Mouse (Mus musculus) adrenal gland, adult 18-20 months (tissue): Measurements from ENCODE around the gene Mrpl38. TPM values are rescaled to one million over a fixed set of nuclear protein-coding genes. Genes with fewer than 3 reads are reported as not detected.

Source experiments
- DNase-seq, 2 experiments: peaks; one replicate each; pipeline ENCODE4 v3.0.0; 2021 to 2022; ENCODE audit warnings: low spot score in 2 of 2
- total RNA-seq, 2 experiments: library from RNA; stranded (reverse); gene quantifications; 1 replicate in 1 of 2; 2 replicates in 1 of 2; pipeline ENCODE4 v1.2.3; 2021

Mrpl38 gene
- total RNA-seq, 2 experiments from 2014 or later = 106 to 115 TPM

DNA sequence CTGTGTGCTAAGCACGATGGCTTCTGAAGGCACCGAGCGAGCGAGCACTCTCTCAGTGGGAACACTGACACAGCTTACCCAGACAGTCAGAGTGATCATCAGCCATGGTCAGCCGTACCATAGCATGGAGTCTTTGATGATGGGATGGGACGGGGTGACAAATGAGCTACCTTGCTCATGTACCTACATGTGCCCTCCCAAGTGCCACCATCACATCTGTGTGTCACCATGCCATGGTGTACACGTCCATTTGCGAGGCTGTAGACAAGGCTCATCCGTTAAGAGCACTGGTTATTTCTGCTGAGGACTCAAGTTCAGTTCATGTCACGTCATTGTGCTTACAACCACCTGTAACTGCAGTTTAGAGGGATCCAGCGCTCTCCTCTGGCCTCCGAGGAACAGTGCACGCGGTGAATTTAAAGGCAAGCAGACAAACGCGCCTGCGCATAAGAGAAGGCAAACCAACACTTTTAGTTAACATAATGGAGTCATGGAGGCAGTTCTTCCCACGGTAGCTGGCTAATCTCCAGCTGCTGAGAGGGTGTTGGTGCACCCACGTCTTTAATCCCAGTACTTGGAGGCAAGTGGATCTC is 27.0 kb downstream of the Mrpl38 start:
- DNase-seq = no peak

DNA sequence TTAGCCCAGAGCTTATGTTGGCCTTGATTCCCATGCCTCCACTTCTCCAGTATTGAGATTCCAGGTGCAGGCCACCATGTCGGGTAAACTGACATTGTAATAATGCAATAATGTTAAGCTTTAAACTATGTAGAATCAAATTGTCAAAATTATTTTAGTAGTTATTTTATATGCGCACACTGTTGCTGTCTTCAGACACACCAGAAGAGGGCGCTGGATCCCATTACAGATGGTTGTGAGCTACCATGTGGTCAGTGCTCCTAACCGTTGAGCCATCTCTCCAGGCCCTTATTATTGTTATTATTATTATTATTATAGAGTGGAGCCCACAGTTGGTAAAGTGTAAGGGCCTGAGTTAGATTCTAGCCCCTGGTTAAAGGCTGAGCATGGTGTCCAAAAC is 27.6 kb downstream of the Mrpl38 start:
- DNase-seq = no peak

DNA sequence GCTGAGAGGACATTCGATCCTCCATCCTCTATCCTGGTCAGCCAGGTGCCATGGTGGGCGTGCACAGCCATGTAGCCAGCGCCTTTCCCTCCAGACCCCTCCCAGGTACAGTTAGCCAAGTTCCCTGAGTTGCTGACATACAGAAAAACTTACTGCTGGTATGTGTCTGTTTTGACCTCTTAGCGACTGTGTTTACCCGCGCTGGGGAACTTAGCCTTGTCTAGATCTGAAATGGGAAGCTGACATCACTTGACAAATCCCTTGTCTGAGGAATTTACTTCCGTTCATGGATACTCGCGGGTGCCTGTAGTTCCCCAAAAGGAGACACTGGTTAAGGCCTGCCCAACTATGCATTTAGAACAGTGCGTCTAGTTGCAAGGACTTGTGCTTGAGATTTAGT is 28.1 kb downstream of the Mrpl38 start:
- DNase-seq = no peak

DNA sequence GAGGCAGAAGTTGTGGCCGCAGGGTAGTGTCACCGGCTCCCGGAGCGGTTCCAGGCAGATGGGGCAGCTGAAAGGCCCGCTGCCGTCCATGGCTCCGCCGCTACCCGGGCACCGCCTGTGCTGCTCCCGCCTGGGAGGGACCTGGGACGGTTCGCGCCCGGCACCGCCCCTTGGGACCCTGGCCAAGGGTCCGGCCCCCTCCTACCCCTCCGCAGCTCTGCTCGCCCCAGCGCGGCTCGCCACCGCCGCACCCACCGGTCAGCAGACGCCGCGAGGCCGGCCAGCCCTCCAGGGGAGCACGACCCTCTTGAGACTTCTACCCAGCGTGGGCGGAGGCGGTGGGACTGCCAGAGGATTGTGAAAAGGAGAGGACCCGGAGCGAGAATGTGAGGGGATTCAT is 28.5 kb downstream of the Mrpl38 start:
- peak; percentile 67 to 80 for DNase-seq

DNA sequence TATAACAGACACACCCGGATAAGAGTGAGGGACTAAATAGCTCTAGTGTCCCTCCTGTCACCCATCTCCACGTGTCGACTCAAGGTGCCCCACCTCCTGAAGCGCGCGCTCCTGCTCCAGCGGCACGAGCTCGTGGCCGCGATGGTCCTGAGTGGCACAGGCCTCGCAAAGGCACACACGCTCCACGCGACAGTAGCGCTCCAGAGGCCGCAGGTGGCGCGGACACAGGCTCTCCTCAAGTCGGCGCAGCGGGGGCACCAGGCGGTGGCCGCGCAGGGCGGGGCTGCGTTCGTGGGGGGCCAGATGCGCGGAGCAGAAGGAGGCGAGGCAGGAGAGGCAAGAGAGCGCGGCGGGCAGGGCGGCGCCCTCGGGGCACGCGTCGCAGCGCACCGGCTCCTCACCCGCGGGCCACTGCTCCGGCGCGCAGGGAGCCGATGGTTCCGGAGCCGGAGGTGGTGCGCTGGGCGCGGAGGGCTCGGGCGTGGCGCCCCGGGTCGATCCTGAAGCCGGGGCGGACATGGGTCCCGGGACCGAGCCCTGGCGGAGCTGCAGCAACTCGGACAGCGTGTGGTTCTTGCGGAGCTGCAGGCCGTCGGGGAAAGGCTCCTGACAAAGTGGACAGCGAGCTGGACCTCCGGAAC is 29.1 kb downstream of the Mrpl38 start:
- peak in 1 of 2 experiments; percentile 49 for DNase-seq

- peak in 1 of 2 experiments; percentile 41 for DNase-seq
Observed at GRCm38 (mm10) chr11:116108464-116109137, 30.1 kb downstream of the Mrpl38 start.

- no peak for DNase-seq
Observed at GRCm38 (mm10) chr11:116107777-116108285, 30.8 kb downstream of the Mrpl38 start.

DNA sequence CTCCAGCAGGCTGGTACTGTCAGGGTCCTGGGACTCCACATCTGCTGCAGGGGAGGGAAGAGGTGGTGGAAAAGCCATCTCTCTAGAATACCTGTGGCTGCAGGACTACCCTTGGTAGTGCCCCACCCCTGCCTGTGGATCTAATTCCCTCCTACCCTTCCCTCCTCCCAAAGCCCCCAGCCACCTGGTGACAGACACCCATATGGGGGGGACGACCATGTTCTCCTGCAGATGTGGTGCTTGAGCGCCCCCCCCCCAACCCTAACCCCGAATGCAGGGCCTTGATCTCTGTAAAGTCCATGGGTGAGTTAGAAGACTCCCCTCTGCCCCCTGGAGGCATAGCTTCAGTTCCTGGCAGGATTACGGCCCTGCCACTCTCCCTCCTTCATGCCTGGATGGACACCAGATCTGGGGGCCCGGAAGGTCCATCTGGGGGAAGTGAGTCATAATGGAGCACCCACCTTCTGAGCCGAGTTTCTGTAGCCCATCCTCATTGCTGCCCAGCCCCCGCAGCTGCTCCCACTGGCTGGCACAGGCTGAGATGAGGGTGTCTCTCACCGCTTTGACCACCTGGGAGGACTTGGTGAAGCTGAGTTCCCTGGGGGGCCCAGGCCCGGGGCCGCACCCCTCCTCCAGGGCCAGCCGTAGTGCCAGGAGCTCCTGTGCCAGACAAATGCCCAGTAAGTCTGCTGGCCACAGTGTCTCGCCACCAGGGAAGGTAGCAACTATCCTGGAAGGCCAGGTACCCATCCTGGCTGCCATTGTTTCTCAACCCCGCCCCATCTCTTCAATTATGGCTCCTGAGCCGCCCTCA is 31.5 kb downstream of the Mrpl38 start:
- no peak for DNase-seq

GRCm38 (mm10) chr11:116106154-116106962 is 32.3 kb downstream of the Mrpl38 start:
- DNase-seq = no peak

- no peak for DNase-seq
Observed at GRCm38 (mm10) chr11:116105065-116105464, 33.6 kb downstream of the Mrpl38 start.

DNA sequence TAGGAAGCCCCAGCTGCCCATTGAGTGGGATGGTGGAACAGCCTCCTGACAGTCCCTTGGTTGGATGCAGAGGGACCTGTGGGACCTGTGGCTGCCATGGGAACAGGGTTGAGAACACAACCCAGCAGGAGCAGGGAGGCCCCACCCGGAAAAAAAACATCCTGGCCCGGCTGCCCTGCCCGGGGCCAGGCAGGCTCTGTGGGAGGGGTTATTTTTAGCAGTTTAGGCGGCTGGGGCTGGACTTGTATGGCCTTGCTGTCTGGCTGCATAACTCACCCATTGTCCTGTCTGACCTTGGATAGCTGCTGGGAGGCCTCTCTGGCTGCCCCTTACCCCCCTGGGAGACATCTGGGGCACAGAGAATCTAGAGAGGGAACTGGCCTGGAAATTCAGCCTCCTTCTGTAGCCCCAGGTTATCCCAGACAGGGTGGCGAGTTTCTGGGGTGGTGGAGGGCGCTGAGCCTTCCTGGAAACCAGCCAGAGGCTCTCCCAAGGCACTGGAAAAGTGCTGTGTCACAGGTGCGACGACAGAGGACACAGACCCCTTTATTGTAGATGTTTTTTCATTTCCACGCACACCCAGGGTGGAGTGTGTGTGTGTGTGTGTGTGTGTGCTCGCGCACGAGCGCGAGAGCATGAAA is 34.5 kb downstream of the Mrpl38 start:
- DNase-seq = peak in 1 of 2 experiments; percentile 48

- DNase-seq = no peak
Observed at GRCm38 (mm10) chr11:116103572-116103971, 35.1 kb downstream of the Mrpl38 start.

GRCm38 (mm10) chr11:116102472-116102871 is 36.2 kb downstream of the Mrpl38 start:
- DNase-seq = no peak

- no peak for DNase-seq
Observed at GRCm38 (mm10) chr11:116101931-116102381, 36.7 kb downstream of the Mrpl38 start.

- no peak for DNase-seq
Observed at GRCm38 (mm10) chr11:116100839-116101238, 37.8 kb downstream of the Mrpl38 start.

GRCm38 (mm10) chr11:116100385-116100784 is 38.3 kb downstream of the Mrpl38 start:
- no peak for DNase-seq

GRCm38 (mm10) chr11:116099462-116099861 is 39.2 kb downstream of the Mrpl38 start:
- no peak for DNase-seq

- DNase-seq = no peak
Observed at GRCm38 (mm10) chr11:116098711-116099460, 39.8 kb downstream of the Mrpl38 start.
